Mouse (Mus musculus) stomach, postnatal 0 days (tissue): Measurements from ENCODE around the gene Olfr1406. TPM values are rescaled to one million over a fixed set of nuclear protein-coding genes. Genes with fewer than 3 reads are reported as not detected.

ENCODE experiments used
- ATAC-seq: fragments of 200-750 bp; cut with Nextera tagmentation; 2 replicates; pipeline ENCODE4 v1.8.0; 2017; ENCODE audit not compliant: low FRiP score, low TSS enrichment
- DNase-seq: peaks from one replicate; pipeline ENCODE4 v3.0.0-alpha.2; 2016; ENCODE audit warnings: low spot score
- H3K27ac ChIP-seq: fragments of 300-500 bp; sonication (generic); replicated peaks from 2 replicates; pipeline ENCODE4 v1.5.1; 2014; ENCODE audit warnings: mild to moderate bottlenecking, control low read depth
- H3K27me3 ChIP-seq: fragments of 300-500 bp; sonication (generic); 2 replicates; pipeline ENCODE4 v1.6.1; 2014; ENCODE audit warnings: low read length; ENCODE audit not compliant: control insufficient read depth, insufficient read depth
- H3K36me3 ChIP-seq: fragments of 300-500 bp; sonication (generic); 2 replicates; pipeline ENCODE4 v1.6.1; 2014; ENCODE audit warnings: low read length, mixed read lengths; ENCODE audit not compliant: control insufficient read depth, insufficient read depth
- H3K4me1 ChIP-seq: fragments of 300-500 bp; sonication (generic); replicated peaks from 2 replicates; pipeline ENCODE4 v1.6.1; 2014; ENCODE audit warnings: antibody characterized with exemption; ENCODE audit not compliant: control insufficient read depth, insufficient read depth
- H3K4me2 ChIP-seq: fragments of 300-500 bp; sonication (generic); replicated peaks from 2 replicates; pipeline ENCODE4 v1.6.1; 2014; ENCODE audit warnings: low read depth, mild to moderate bottlenecking, control low read depth, moderate library complexity
- H3K4me3 ChIP-seq: fragments of 300-500 bp; sonication (generic); 2 replicates; pipeline ENCODE4 v1.5.1; 2014; ENCODE audit warnings: low read depth, low read length, control low read depth
- H3K9ac ChIP-seq: fragments of 300-500 bp; sonication (generic); 2 replicates; pipeline ENCODE4 v1.6.1; 2014; ENCODE audit warnings: mild to moderate bottlenecking, low read length, control low read depth, mixed read lengths
- H3K9me3 ChIP-seq: fragments of 300-500 bp; sonication (generic); 2 replicates; pipeline ENCODE4 v1.6.1; 2016; ENCODE audit warnings: low read length; ENCODE audit not compliant: control insufficient read depth
- CTCF ChIP-seq: IDR thresholded peaks from 2 replicates; pipeline ENCODE4 v1.5.1; 2016; ENCODE audit warnings: antibody characterized with exemption, low read depth, mild to moderate bottlenecking, moderate library complexity
- EP300 ChIP-seq: optimal IDR thresholded peaks from 2 replicates; pipeline ENCODE3; 2016; ENCODE audit warnings: antibody characterized with exemption
- WGBS: fragments of 180-500 bp; shearing (Covaris S2); extraction: QIAGEN DNeasy Blood & Tissue Kit; methylation state at CpG from one replicate; pipeline ENCODE4 v1.1.7; 2014; 5-methylcytosine and 5-hydroxymethylcytosine counted together
- polyA plus RNA-seq: library from polyadenylated mRNA; unstranded; fragments of >200 nt; fragmentation: Nextera tagmentation; extraction: Ambion mirVana; gene quantifications from 2 replicates; pipeline ENCODE4 v1.2.1, GENCODE M21; 2015

Olfr1406 gene
- polyA plus RNA-seq, 1 experiment from 2014 or later, result not detected

DNA sequence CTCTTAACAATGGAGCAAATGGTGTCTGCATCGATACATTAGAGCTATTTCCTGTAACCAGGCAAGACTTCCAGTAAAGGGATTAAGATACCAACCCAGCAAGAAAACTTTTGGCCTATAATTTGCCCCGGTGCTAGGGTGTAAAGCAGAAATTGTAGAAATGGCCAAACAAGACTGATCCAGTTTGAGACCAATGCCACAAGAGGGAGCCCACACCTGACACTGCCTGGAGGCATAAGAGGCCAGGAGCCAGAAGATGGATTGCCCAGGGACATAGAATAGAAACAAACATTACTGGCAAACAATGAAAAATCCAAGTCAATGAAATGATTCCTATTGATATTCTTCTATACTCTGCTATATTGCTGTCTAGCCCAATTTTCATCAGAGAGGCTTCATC lies 5.9 kb upstream of the Olfr1406 start:
- no peak overlapping the region for H3K4me2 ChIP-seq
- H3K4me3 ChIP-seq, result no peak overlapping the region
- 75% methylated on average over 2 of the region's 2 CpGs for WGBS
- H3K9ac ChIP-seq, result no peak overlapping the region
- no peaks in the 10 kb centered on the region for H3K27me3 ChIP-seq
- DNase-seq (no peak), ATAC-seq (no peak)
- no peaks in the 10 kb centered on the region for H3K9me3 ChIP-seq
- H3K4me1 ChIP-seq, result no peaks in the 10 kb centered on the region
- no peak for TF ChIP-seq EP300
- no peak; the same call in 1 of the 2 replicates for TF ChIP-seq CTCF
- H3K27ac ChIP-seq, result no peak overlapping the region
- H3K36me3 ChIP-seq, result no peaks in the 10 kb centered on the region

GRCm38 (mm10) chr1:173192059-173192458 lies 1.6 kb upstream of the Olfr1406 start:
- Histone ChIP-seq H3K9me3 (no peaks in the 10 kb centered on the region), H3K4me1 (no peaks in the 10 kb centered on the region), H3K36me3 (no peaks in the 10 kb centered on the region), H3K27ac (no peak overlapping the region), H3K4me2 (no peak overlapping the region), H3K4me3 (no peak overlapping the region), H3K9ac (no peak overlapping the region), H3K27me3 (no peaks in the 10 kb centered on the region)
- no peak for TF ChIP-seq EP300
- TF ChIP-seq CTCF, result no peak
- no peak for DNase-seq
- ATAC-seq, result no peak
- WGBS, result 67% methylated on average over 3 of the region's 3 CpGs

DNA sequence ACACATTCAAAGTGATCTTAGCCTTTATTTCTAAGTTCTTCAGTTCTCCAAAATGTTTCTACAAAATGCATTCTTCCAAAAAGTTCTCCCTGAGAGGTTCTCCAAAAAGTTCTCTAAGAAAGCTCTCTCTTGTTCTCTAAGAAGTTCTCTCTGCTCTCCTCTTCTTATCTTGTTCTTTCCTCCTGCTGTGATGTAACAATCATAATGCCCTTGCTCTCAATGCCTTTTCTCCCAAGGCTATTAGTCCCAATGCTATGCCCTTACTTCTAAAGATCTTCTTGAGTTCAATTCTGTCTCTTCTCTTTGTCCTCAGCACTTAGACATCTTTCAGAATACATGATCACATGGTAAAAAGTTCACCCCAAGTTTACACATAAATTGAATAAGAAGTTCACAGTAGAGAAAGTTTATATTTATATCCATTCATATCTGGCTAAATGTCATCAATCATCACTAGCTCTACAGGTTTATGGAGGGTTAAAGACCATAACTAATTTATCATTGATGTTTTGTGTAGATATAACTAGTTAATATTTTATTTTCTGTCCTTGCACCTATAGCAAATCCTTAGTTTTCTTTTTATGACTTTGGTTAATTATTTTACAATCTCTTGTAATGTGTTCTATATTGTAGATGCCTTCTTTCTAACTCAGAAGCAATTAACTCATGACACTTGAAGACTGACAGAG lies 16.1 kb downstream of the Olfr1406 start:
- DNase-seq, result no peak
- no peaks in the 10 kb centered on the region for H3K4me1 ChIP-seq
- H3K4me3 ChIP-seq, result no peak overlapping the region
- H3K27me3 ChIP-seq, result no peaks in the 10 kb centered on the region
- no peaks in the 10 kb centered on the region for H3K9me3 ChIP-seq
- H3K27ac ChIP-seq, result no peak overlapping the region
- ATAC-seq, result no peak
- no peak overlapping the region for H3K4me2 ChIP-seq
- H3K9ac ChIP-seq, result no peak overlapping the region
- TF ChIP-seq EP300 (no peak), CTCF (no peak)
- H3K36me3 ChIP-seq, result no peaks in the 10 kb centered on the region

DNA sequence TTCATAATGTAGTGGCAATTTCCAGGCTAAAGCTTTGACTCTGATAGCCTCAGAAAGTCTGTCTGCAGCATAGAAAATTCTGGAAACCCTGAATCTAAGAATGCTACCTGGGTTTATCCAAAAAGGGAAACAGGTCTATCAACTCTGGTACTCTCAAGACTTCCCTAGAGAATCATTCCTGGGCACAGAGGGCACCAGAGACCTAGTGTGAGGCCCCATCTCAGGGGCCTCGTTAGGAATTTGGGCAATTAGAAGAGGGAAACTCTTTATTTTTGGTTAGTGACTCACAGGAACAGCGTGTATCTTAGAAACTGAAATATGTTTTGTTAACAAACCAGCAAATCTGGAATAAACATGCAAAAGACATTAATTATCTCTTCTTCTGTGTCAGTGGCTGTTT lies 53.2 kb downstream of the Olfr1406 start, which contains the start of gene Olfr1408:
Gene Olfr1408 (minus strand): TSS at position 101 of the 400 bp plus-strand sequence.
- WGBS, result 49% methylated on average over 2 of the region's 2 CpGs
- DNase-seq (no peak), ATAC-seq (no peak)
- Histone ChIP-seq H3K9me3 (no peaks in the 10 kb centered on the region), H3K27me3 (no peaks in the 10 kb centered on the region), H3K9ac (no peak within 1 kb of the TSS), H3K36me3 (no peaks in the 10 kb centered on the region), H3K4me2 (no peak within 1 kb of the TSS), H3K4me3 (no peak within 1 kb of the TSS), H3K4me1 (no peaks in the 10 kb centered on the region), H3K27ac (no peak within 1 kb of the TSS)
- TF ChIP-seq EP300, result no peak
- TF ChIP-seq CTCF, result no peak

Other genes with a start within 250 kb of the Olfr1406 start
- not detected in 2 replicates for gene Olfr16, start 240.2 kb downstream of the Olfr1406 start, polyA plus RNA-seq
- gene Olfr1408, start 53.3 kb downstream of the Olfr1406 start, polyA plus RNA-seq, result not detected in 2 replicates
- not detected in 2 replicates for gene Olfr218, start 7.2 kb upstream of the Olfr1406 start, polyA plus RNA-seq
- gene Olfr1404, start 21.8 kb upstream of the Olfr1406 start, polyA plus RNA-seq, result not detected in 2 replicates
- 0.28 and 0.32 TPM in 2 replicates for gene Fcer1a, start 36.6 kb upstream of the Olfr1406 start, polyA plus RNA-seq
- gene Olfr418, start 75.4 kb upstream of the Olfr1406 start, polyA plus RNA-seq, result not detected in 2 replicates
- gene Mptx2, start 87.1 kb upstream of the Olfr1406 start, polyA plus RNA-seq, result not detected in 2 replicates
- 0.71 and 0.85 TPM in 2 replicates for gene Ackr1, start 143.1 kb upstream of the Olfr1406 start, polyA plus RNA-seq
- 3.9 and 4.7 TPM in 2 replicates for gene Aim2, start 160.2 kb upstream of the Olfr1406 start, polyA plus RNA-seq
- 0.99 and 1.4 TPM in 2 replicates for gene Cadm3, start 177.1 kb upstream of the Olfr1406 start, polyA plus RNA-seq